Mouse (Mus musculus): ENCODE results near the gene Tmem52b. TPM values are rescaled to one million over a fixed set of nuclear protein-coding genes. Genes with fewer than 3 reads are reported as not detected.

Tmem52b gene
- polyA plus RNA-seq, 1 experiment from 2014 or later: 0.24 TPM

Other genes starting within 250 kb of the Tmem52b start
- gene Cd69, start 237.1 kb upstream of the Tmem52b start, polyA plus RNA-seq (2014; fragmentation: Nextera tagmentation; extraction: Ambion mirVana): not detected in 2 replicates
- gene 4922502D21Rik, start 180.8 kb upstream of the Tmem52b start, polyA plus RNA-seq (2014; fragmentation: Nextera tagmentation; extraction: Ambion mirVana): 0.12 TPM in 1 of 2 replicates, not detected in the other
- 0.32 and 0.44 TPM in 2 replicates for gene Clec12a, start 169.9 kb upstream of the Tmem52b start, polyA plus RNA-seq (2014; fragmentation: Nextera tagmentation; extraction: Ambion mirVana)
- gene Clec12b, start 126.7 kb upstream of the Tmem52b start, polyA plus RNA-seq (2014; fragmentation: Nextera tagmentation; extraction: Ambion mirVana): 0.41 and 0.51 TPM in 2 replicates
- gene Clec1b, start 115.3 kb upstream of the Tmem52b start, polyA plus RNA-seq (2014; fragmentation: Nextera tagmentation; extraction: Ambion mirVana): 0.63 and 1.4 TPM in 2 replicates
- gene Clec9a, start 103.7 kb upstream of the Tmem52b start, polyA plus RNA-seq (2014; fragmentation: Nextera tagmentation; extraction: Ambion mirVana): 0.16 and 0.33 TPM in 2 replicates
- gene Clec1a, start 60.6 kb upstream of the Tmem52b start, polyA plus RNA-seq (2014; fragmentation: Nextera tagmentation; extraction: Ambion mirVana): 1.9 and 2.0 TPM in 2 replicates
- not detected in 2 replicates for gene Olr1, start 5.4 kb upstream of the Tmem52b start, polyA plus RNA-seq (2014; fragmentation: Nextera tagmentation; extraction: Ambion mirVana)
- gene Gabarapl1, start 20.6 kb downstream of the Tmem52b start, polyA plus RNA-seq (2014; fragmentation: Nextera tagmentation; extraction: Ambion mirVana): 74.7 and 80.9 TPM in 2 replicates
- not detected in 2 replicates for gene Klre1, start 65.3 kb downstream of the Tmem52b start, polyA plus RNA-seq (2014; fragmentation: Nextera tagmentation; extraction: Ambion mirVana)
- gene Klrd1, start 79.2 kb downstream of the Tmem52b start, polyA plus RNA-seq (2014; fragmentation: Nextera tagmentation; extraction: Ambion mirVana): not detected in 2 replicates
- gene Klrk1, start 111.3 kb downstream of the Tmem52b start, polyA plus RNA-seq (2014; fragmentation: Nextera tagmentation; extraction: Ambion mirVana): 0.13 TPM in 1 of 2 replicates, not detected in the other
- not detected in 2 replicates for gene Klrc3, start 130.8 kb downstream of the Tmem52b start, polyA plus RNA-seq (2014; fragmentation: Nextera tagmentation; extraction: Ambion mirVana)
- not detected in 2 replicates for gene Klrc2, start 148.1 kb downstream of the Tmem52b start, polyA plus RNA-seq (2014; fragmentation: Nextera tagmentation; extraction: Ambion mirVana)
- gene Klrc1, start 166.4 kb downstream of the Tmem52b start, polyA plus RNA-seq (2014; fragmentation: Nextera tagmentation; extraction: Ambion mirVana): not detected in 2 replicates
- gene Klri1, start 204.6 kb downstream of the Tmem52b start, polyA plus RNA-seq (2014; fragmentation: Nextera tagmentation; extraction: Ambion mirVana): 0.26 TPM in 1 of 2 replicates, not detected in the other
- not detected in 2 replicates for gene Klri2, start 227.9 kb downstream of the Tmem52b start, polyA plus RNA-seq (2014; fragmentation: Nextera tagmentation; extraction: Ambion mirVana)